Mouse (Mus musculus) layer of hippocampus, adult 9-10 months (tissue): Measurements from ENCODE around the gene Apbb2.

Source experiments
- DNase-seq: peaks from one replicate; pipeline ENCODE4 v3.0.0; 2022; ENCODE audit warnings: low spot score

Apbb2 gene

GRCm38 (mm10) chr5:66376589-66377270 lies 241.9 kb downstream of the Apbb2 start:
- DNase-seq: no peak

DNA sequence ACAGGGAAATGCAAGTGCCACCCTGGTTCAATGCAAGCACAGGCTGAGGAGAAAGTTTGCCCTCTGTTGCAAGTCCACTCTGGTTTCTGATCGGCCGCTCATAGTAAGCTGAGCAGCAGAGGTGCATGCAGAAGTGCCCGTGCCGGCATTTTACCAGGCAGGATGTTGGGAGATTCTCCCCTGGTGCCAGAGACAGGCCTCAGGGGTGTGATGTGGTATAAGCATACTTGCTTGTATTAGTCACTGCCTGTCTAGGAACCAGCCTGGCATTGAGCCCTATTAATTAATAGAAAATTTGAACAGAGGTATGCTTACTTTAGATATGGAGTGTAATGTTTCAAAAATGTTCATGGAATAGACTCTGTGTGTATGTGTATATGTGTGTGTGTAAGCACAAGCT lies 244.2 kb downstream of the Apbb2 start:
- no peak for DNase-seq

DNA sequence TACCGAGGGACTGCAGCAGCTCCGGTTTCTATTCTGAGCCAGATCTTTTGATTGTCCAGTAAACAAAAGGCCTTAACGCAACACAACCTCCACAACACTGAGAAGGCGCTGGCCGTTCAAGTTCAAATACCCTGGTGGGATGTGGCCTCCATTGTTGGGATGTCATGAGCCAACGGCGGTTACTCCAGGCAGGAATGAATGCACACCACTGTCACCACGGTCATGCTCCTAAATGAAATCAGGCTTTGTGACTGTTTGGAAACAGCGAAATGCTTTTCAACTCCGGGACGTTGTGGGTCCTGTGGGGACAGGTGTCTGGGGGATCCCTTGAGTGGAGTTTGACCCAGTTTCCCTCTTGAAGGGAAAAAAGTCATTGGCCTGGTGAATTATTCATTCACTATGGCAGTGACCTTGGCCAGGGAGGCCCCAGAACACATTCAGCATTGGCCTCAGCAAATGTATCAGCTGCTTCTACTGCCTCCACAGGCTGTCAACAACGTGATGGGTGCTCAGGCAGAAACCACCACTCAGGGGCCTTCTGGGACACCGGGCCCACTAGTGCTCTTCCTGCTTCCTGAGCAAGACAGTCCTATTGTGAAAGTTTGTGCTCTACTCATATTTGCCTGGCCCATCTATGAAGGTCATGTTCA lies 244.9 kb downstream of the Apbb2 start:
- no peak for DNase-seq

DNA sequence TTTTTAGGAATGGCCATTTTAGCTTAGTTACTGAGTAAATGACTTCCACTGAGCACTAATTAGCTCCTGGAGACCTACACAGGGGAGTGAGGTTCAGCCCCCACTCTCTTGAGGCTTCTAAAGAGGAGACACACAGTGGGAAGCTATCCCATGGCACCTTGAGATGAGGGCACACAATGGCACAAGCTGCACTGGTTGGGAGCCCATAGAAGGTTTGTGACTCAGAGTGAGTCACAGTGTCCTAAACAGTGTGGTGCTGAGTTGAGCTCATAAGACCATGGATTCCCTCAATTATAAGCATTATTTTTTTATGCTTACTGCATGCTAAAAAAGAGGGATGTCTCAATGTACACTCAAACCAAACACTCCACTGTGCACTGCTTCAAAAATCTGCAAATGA lies 247.5 kb downstream of the Apbb2 start:
- no peak for DNase-seq

DNA sequence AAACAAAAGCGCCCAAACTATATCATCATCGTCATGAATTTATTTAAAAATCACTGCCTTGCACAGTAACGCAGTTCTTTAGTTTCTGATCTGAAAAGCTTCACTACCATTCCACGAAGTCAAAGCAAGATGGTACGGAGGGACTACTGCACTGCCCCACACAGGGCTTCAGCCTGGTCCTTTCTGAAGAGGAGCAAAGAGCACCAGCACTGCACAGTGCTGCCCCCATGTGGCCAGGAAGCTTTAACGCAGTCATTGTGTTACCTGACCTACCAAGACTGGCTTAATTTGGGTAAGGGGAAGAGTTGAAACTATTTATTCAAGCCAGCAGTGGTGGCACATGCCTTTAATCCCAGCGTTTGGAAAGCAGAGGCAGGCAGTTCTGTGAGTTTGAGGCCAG lies 249.6 kb downstream of the Apbb2 start:
- no peak for DNase-seq

GRCm38 (mm10) chr5:66367641-66368040 lies 250.9 kb downstream of the Apbb2 start:
- no peak for DNase-seq

GRCm38 (mm10) chr5:66363274-66364261 lies 255.0 kb downstream of the Apbb2 start:
- DNase-seq: no peak

- DNase-seq: no peak
Observed at GRCm38 (mm10) chr5:66360739-66361138, 257.8 kb downstream of the Apbb2 start.

DNA sequence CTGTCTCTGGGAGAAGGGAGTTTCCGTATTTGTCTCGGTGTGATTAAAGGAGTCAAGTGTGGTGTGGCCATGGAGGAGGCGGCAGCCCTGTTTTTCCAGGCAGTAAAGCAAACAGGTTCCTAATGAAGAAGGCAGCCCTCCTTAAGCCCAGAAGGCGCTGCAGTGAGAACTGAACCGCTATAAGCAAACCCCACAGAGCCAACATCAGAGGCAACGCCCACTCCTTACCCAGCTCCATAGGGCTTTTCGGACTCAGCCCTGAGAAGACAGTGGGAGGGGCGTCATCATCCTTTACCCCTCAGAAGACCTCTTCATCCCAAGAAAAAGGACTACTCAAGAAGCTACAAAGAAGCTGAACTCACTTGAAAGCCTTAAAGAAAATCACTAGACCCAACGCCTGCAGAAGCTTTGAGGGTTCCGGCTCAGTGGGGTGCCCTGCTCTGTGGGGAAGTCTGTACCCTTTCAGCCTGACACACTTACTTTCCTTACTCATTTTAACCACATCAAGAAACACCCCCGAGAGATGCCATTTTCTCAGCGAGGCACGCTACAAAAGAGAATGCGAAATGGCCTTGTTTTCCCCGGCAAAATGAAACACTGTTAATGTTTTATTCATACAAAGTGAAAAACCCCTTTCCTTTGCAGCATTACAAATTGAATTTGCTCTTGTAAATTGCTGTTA lies 258.7 kb downstream of the Apbb2 start:
- DNase-seq: no peak

DNA sequence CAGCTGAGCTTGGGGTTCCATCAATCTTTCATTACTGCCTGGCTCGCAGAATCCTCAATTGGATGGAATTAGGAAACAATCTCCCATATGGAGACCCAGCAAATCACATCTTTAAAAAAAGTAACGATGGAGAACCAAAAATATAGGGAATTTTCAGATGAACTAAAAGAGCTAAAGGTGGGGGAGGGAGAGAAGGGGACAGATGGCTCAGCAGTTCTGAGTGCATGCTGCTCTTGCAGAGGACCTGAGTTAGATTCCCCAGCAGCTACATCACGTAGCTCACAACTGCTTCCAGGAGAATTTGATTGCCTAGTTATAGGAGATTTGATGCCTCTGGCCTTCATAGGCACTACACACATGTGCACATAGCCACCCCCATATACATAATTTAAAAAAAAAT lies 263.4 kb downstream of the Apbb2 start:
- DNase-seq: no peak

DNA sequence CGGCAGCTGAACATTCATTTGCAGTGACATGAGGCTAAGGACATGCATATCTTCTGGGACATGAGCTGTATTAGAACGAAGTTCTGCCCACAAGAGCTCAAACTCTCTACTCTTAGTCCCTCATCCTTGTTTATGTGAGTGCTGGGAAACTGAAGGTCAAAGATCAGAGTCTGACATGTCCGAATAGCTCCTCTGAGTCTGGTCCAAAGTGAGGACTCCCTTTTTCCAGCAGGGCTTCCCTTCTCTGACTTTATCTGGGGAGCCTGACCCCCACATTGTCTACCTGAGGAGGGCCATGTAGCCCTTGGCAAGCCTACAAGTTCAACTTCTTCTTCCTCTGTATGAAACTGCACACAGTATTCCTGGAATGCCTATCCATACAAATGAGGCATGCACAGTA lies 264.7 kb downstream of the Apbb2 start:
- no peak for DNase-seq

- DNase-seq: no peak
Observed at GRCm38 (mm10) chr5:66351836-66352390, 266.7 kb downstream of the Apbb2 start.

DNA sequence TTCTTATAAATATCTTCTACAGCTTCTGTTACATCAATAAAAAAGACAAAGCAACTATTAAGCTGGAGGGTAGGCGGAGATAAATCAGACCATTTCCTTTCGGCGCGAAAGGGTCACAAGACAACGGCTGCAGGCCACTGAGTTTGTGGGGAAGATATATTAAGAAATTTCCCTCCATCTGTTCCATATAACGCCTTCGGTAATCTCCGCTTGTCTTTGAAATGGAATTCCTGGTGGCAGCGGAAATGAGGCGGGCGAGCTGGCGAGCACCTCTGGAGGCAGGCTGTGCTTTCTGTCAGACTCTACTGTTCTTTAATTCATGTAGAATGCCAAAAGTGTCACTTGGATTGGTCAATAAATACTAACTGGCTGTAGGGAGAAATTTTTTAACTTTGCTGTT lies 267.5 kb downstream of the Apbb2 start:
- DNase-seq: no peak

DNA sequence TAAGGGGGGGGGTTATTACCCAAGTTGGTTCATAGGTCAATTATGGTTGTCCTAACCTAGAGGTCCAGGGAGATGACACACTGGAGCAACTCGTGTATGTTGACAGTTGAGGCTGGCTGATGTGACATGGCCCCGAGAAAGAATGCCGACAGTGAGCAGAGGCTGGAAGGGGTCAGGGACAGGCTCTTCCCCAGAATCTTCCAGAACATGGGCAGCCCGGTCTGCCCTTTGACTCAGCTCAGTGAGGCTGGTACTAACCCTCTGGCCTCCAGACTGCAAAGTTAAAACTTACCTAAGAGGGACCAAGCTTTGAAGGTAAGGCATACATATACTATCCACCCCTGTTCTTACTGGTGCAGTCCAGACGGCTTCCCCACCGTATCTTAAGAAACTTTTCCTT lies 268.0 kb downstream of the Apbb2 start:
- no peak for DNase-seq

GRCm38 (mm10) chr5:66348421-66348820 lies 270.2 kb downstream of the Apbb2 start:
- DNase-seq: no peak

GRCm38 (mm10) chr5:66346756-66347155 lies 271.8 kb downstream of the Apbb2 start:
- DNase-seq: no peak

- no peak for DNase-seq
Observed at GRCm38 (mm10) chr5:66345140-66345539, 273.4 kb downstream of the Apbb2 start.

- no peak for DNase-seq
Observed at GRCm38 (mm10) chr5:66344182-66344581, 274.4 kb downstream of the Apbb2 start.

GRCm38 (mm10) chr5:66342285-66342684 lies 276.3 kb downstream of the Apbb2 start:
- no peak for DNase-seq

DNA sequence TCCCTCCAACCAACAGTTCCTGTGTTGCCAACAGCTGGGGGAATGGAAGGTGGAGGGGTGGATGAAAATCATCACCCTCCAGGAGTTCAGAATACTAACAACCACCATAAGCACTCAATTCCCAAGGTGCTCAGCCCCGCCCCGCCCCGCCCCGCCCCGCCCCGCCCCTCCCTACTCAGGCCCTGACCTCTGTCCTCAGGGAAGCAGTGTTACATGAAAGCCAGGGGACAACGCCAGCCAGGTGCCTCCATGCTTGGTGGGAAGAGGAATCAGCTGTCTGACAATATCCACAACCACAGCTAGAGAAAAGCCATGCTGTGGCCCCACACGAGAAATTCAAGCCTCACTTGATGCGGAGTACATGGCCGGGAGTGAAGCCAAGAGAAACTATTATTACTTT lies 276.7 kb downstream of the Apbb2 start:
- no peak for DNase-seq

DNA sequence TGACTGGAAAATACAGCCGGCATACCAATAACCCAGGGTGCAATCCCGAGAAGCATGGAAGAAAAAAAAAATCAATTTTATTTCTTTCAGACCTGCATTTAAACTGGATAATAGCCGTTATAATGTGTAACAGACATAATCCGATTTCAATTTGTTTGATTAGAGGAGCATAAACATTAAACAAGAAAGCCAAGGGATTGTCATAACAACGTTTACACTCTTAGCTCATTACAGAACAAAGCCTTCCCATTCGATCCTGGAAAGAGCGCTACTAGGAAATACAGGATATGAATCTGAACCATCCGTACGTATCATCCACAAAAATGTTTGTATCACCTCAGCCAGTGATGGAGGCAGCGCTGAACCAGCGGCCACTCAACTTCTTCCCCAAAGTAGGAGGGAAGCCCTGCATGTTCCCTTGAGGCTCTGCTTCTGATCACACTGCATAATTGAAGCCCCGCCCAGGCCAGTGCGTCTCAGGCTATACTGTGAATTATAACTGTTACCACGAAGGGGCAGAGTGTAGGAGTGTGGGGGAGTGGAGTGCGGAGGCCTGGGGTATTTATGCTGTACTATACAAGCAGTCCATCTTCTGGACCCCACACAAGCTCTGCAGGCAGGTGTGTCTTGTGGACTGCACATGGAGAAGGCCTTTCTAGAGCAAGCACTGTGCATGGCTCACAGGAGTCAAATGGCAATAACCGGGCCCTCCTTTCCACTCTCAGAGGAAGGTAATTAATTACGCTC lies 278.1 kb downstream of the Apbb2 start:
- no peak for DNase-seq
